Mouse (Mus musculus): Measurements from ENCODE around the gene AY358078.
"Not testable (repeated sequence)": the region's sequence is repeated elsewhere in the genome, so short reads cannot be mapped to it uniquely, and the experiment has no call there.

The AY358078 gene

DNA sequence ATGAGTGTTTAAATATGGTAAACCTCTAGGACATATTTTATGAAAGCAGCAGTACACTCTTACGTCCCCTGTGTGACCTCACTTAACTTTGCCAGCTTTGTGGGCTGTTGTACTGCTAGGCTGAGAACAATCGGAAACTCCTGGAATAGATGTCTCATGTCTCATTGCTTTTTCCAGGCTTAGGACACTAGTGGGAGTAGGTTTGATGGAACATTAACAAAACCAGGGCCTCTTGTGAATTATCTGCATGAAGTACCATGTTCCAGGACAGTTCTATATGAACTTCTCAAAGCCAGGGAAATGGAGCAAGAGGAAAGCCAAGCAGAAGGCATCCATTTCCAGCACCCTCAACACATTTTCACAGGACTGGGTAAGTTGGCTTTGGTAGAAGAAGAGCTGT, at the start of gene AY358078:
AY358078 (plus strand) TSS at position 301 of the 400 bp plus-strand sequence.
- DNase-seq (ENCODE audit: low spot score) = no peak

- no peak for DNase-seq (ENCODE audit: low spot score)
Observed at GRCm38 (mm10) chr14:51755944-51756343, 43.9 kb upstream of the AY358078 start.

DNA sequence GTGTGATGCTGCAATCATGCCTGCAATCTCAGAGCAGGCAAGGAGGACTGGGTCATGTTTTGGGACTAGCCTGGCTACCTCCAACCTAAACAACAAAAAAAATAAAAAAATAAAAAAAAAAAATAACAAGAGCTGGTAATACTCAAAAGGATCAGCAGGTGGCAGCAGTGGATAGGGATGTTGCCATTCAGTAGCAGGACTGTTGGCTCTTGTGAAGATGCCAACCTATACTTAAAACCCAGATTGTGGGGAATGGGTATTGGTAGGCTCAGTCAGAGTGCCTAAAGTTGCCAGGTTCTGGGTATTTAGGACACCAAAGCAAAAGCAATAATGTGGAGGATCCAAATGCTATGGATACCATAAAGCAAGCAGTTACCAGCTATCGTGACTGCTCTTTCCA, 28.5 kb upstream of the AY358078 start:
- not testable (repeated sequence) for DNase-seq (ENCODE audit: low spot score)

- DNase-seq (ENCODE audit: low spot score) = no peak
Observed at GRCm38 (mm10) chr14:51773490-51773889, 26.4 kb upstream of the AY358078 start, which contains the start of gene Ang4. Gene Ang4, minus strand, starts transcription at chr14:51773590.

DNA sequence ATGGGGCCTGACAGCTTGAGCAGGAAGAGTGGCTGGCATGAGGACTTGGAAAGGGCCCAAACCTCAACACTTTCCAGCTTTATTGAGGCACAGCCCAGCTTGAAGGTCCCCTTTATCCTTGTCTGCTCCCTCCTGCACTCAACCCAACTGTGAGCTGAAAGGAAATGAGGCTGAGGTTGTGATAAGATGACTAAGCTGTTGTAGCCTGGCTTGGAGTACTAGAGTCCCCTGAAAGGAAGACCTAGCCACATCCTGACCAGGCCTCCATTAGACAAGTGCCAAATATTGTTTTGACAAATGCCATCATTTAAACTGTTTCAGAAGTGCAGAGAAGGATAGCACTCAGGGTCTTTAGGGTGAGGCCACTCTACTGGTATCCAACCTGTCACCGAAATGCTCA, 22.1 kb upstream of the AY358078 start:
- no peak for DNase-seq (ENCODE audit: low spot score)

DNA sequence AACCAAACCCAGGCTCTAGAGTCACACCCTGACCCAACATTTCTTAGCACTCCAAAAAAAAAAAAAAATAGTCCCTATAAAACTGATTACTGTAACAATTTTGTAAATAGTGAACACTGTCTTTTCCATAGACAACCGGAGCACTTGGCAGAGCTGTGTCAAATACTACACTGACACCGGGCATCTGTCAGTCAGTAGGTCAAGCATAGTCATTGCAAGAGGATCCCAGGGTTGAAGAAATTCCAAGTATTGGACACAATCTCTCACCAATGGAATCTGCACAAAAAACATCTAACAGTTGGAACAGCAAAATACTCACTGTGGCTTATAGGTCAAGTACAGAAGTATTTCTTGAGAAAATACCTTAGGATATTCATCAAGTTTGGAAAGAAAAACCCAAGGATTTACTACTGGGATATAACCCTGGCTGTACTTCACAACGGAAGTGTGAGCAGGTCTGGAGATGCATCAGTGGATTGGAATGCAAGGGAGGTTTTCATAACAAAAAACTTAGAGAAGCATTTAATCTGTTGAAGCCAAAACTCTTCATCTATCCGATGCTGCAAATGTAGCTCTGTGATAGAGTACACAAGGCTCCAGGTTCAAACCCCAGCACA, 20.9 kb upstream of the AY358078 start:
- DNase-seq (ENCODE audit: low spot score) = no peak

DNA sequence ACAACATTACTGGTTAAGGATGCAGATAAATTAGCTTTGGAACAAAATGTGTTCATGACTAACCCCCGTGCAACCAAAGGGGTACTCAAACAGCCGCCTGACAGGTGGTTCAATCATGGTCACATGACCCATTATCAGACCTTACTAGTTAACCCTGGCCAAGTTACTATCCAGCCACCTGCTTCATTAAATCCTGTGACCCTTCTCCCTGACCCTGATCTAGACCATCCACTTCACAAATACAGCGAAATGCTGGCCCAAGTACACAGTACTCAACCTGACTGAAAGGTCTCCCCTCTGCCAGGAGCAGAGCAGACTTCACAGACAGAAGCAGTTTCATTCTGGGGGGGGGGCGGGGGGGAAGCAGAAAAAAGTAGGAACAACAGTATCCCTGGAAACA, 13.5 kb upstream of the AY358078 start:
- no peak for DNase-seq (ENCODE audit: low spot score)

GRCm38 (mm10) chr14:51787061-51787460, 12.8 kb upstream of the AY358078 start:
- DNase-seq (ENCODE audit: low spot score) = no peak

GRCm38 (mm10) chr14:51789196-51789595, 10.7 kb upstream of the AY358078 start:
- no peak for DNase-seq (ENCODE audit: low spot score)

- DNase-seq (ENCODE audit: low spot score) = no peak
Observed at GRCm38 (mm10) chr14:51794106-51794505, 5.7 kb upstream of the AY358078 start.

GRCm38 (mm10) chr14:51826625-51827024, 26.8 kb downstream of the AY358078 start:
- no peak for DNase-seq (ENCODE audit: low spot score)

- not testable (repeated sequence) for DNase-seq (ENCODE audit: low spot score)
Observed at GRCm38 (mm10) chr14:51827842-51828241, 28.0 kb downstream of the AY358078 start.

- no peak for DNase-seq (ENCODE audit: low spot score)
Observed at GRCm38 (mm10) chr14:51829188-51829587, 29.3 kb downstream of the AY358078 start.

DNA sequence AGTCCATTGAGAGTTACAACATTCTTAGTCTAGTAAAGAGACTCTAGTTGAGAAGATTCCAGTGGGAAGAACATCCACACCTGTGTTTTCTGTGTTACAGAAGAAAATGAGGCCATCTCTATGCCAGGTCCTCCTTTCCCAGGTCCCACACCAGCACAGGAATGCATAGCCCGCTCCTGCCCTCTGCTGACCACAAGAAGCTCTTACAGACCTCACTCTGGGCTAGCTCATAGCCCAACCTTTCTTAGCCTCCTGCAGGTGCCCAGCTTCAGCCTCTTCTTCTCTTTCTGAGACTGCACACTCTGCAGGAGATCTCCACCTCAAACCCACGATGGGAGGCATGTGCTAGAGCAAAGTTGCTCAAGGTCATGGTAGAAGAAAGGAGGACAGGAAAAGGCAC, 38.6 kb downstream of the AY358078 start:
- DNase-seq (ENCODE audit: low spot score) = not testable (repeated sequence)

GRCm38 (mm10) chr14:51842250-51842649, 42.4 kb downstream of the AY358078 start:
- DNase-seq (ENCODE audit: low spot score) = no peak

GRCm38 (mm10) chr14:51842781-51843180, 42.9 kb downstream of the AY358078 start:
- no peak for DNase-seq (ENCODE audit: low spot score)

DNA sequence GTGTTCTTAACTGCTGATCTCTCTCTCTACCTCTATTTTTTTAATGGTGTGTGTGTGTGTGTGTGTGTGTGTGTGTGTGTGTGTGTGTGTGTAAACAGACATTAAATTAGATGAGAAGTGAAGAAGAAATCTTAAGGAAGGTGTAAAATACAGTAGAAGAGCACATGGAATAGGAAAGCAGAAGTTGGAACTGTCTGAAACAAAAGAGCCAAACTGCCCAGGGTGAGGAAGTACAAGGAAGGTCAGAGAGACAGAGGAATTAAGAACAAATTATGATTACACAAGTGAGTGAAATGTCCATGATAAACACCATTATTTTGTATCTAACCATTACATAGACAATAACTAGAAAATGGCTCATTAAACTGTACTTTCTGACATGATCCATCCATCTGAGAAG, 44.0 kb downstream of the AY358078 start:
- DNase-seq (ENCODE audit: low spot score) = no peak

GRCm38 (mm10) chr14:51846566-51846965, 46.7 kb downstream of the AY358078 start:
- DNase-seq (ENCODE audit: low spot score) = no peak

DNA sequence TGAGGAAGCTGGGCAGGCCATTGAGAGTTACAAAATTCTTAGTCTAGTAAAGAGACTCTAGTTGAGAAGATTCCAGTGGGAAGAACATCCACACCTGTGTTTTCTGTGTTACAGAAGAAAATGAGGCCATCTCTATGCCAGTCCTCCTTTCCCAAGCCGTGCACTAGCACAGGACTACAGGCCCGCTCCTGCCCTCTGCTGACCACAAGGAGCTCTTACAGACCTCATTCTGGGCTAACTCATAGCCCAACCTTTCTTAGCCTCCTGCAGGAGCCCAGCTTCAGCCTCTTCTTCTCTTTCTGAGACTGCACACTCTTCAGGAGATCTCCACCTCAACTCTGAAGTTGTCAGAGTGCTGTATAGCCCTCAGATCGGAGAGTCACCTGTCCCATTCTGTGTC, 51.2 kb downstream of the AY358078 start:
- not testable (repeated sequence) for DNase-seq (ENCODE audit: low spot score)

DNA sequence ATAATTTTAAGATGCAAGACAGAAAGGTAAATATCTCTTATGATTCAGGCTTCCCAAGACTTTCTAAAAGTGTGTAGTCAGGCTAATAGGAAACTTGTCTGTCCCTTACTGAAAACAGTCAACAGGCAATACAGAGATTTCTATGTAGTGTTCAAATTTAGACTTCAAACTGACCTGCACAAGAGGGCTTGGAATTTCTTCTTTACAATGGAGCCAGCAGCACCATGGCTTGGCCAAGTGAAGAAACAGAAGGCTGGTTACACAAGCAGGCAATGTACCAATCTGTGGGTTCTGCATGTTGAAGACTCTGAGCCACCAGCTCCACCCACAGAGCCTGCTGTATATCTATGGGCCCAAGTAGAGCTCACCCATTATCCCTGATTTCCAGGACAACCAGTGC, 53.6 kb downstream of the AY358078 start, which contains the start of gene Ear6:
Ear6 (plus strand) TSS at position 301 of the 400 bp plus-strand sequence.
- DNase-seq (ENCODE audit: low spot score) = no peak

DNA sequence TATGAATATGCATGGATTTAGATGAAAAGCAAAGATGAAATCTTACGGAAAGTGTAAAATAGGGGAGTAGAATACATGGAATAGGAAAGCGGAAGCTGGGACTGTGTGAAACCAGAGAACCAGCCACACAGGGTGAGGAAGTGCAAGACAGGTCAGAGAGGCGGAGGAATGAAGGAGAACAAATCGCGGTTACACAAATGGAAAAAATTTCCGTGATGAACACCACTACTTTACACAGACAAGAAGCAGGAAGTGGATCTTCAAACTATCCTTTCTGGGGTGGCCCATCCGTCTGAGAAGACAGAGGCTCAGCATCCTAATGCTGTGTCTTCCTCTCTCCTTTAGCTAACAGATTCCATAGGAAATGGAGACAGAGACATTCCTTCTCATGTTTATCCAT, 55.4 kb downstream of the AY358078 start:
- not testable (repeated sequence) for DNase-seq (ENCODE audit: low spot score)

GRCm38 (mm10) chr14:51863603-51864002, 63.8 kb downstream of the AY358078 start:
- DNase-seq (ENCODE audit: low spot score) = not testable (repeated sequence)

DNA sequence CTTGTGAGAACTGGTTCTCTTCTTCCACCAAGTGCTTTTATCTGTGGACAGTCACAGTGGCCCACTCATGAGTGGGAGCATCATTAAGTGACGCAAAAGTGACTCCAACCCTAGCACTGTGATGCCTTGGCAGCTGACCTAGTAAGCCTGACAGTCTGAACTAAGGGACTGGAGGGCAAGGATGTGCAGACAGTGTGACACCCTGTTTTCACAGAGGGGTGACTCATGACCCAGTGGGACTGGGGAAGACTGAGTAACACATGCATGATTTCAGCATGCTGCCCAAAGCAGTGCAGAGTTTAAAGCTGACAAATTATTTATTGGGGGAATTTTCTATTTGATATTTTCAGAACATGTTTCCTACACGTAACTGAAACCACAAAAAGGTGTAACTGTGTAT, 70.9 kb downstream of the AY358078 start:
- DNase-seq (ENCODE audit: low spot score) = no peak

DNA sequence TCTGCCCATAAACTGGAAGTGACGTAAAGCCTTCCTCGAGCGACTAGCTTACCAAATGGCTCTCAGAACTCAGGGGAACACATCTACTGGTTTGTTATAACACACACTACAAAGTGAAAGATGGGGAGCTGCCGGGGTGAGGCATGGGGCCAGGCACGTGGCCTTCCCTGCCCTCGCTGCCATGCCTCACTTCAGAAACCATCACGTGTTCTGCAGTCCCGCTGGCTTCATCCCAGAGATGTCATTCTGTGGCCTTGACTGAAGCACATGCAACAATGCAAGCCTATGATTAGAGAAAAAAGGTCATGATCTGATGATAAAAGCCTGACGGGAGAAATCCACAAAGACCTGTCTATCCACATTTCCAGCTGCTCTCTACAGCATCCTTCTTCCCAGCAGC, 71.9 kb downstream of the AY358078 start:
- DNase-seq (ENCODE audit: low spot score) = no peak
